Mouse (Mus musculus): Measurements from ENCODE around the gene Specc1.

GRCm38 (mm10) chr11:61964611-61965010 lies 8.0 kb downstream of the Specc1 start:
- TF ChIP-seq CTCF (conservative IDR thresholded peaks at IDR 0.05 in 1 of 2, IDR thresholded peaks at IDR 0.05 in 1 of 2; ENCODE audit: low read depth in 2 of 2, low read length in 2 of 2) (no peak), USF1 (IDR thresholded peaks at IDR 0.05; ENCODE audit: low read depth, low read length) (no peak), ELF1 (IDR thresholded peaks at IDR 0.05; ENCODE audit: low read depth, low read length) (no peak), MAX (IDR thresholded peaks at IDR 0.05; ENCODE audit: low read length) (no peak), ZC3H11A (IDR thresholded peaks at IDR 0.05; ENCODE audit: low read depth, low read length) (no peak), POLR2A (IDR thresholded peaks at IDR 0.05; ENCODE audit: low read depth, low read length) (no peak), POLR2AphosphoS2 (IDR thresholded peaks at IDR 0.05; ENCODE audit: low read depth, low read length) (no peak), GABPA (IDR thresholded peaks at IDR 0.05; ENCODE audit: insufficient replicate concordance, low read depth, low read length) (no peak), MAZ (IDR thresholded peaks at IDR 0.05; ENCODE audit: low read depth, low read length) (no peak), BHLHE40 (IDR thresholded peaks at IDR 0.05; ENCODE audit: low read depth, low read length) (no peak)

Data from CH12.LX (cell line).